Mouse (Mus musculus): ENCODE measurements around the gene Gimap7. TPM values are rescaled to one million over a fixed set of nuclear protein-coding genes. Genes with fewer than 3 reads are reported as not detected.

Gene Gimap7
- 0.59 and 0.65 TPM in 2 replicates for polyA plus RNA-seq (2015; fragmentation: Nextera tagmentation; extraction: Ambion mirVana)

GRCm38 (mm10) chr6:48718455-48718854 is at the start of gene Gimap7, which contains the start of gene Gm28053:
Gimap7 (plus strand) TSS chr6:48718621.
Gm28053 (plus strand) TSS chr6:48718607.
- Histone ChIP-seq H3K27ac (ENCODE audit: low read depth) (no peak within 1 kb of the TSS), H3K4me2 (ENCODE audit: low read depth, low read length) (no peak within 1 kb of the TSS), H3K27me3 (ENCODE audit: insufficient read depth, low read length) (no peaks in the 10 kb centered on the region), H3K9me3 (ENCODE audit: low read length) (no peaks in the 10 kb centered on the region), H3K36me3 (replicated peaks; ENCODE audit: insufficient read depth, low read length) (no peaks in the 10 kb centered on the region), H3K4me1 (ENCODE audit: insufficient read depth) (no peaks in the 10 kb centered on the region), H3K4me3 (ENCODE audit: low read depth, low read length) (no peak within 1 kb of the TSS), H3K9ac (replicated peaks) (no peak within 1 kb of the TSS)
- 48% methylated on average over 2 of the region's 2 CpGs for WGBS (ENCODE audit: insufficient replicate concordance)
- ATAC-seq (no peak), DNase-seq (no peak)
- TF ChIP-seq CTCF (IDR thresholded peaks at IDR 0.05; ENCODE audit: low read depth) (no peak), EP300 (IDR thresholded peaks at IDR 0.05; ENCODE audit: low read depth) (no peak)

DNA sequence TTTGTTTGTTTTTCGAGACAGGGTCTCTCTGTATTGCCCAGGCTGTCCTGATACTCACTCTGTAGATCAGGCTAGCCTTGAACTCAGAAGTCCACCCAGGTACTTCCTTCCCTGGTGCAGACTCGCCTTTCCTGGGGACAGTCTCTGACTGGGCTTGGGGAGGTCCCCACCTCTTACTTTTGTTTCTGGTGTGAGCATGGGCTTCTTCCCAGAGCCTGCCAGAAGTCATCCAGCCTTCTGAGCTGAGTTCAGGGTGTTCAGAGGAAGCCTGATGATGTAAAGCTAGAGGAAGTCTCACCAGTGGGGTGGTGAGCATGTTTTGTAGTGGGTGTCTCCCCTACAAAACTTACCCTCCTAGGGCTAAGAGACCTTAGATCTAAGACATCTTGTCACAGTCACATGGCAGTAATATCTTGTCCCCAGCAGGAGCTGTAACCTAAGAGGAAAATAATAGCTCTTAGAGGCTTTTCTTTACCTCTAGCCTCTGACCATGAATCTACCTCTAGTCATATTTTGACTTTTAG is 48.9 kb upstream of the Gimap7 start:
- H3K36me3 ChIP-seq (replicated peaks; ENCODE audit: insufficient read depth, low read length): no peaks in the 10 kb centered on the region
- no peaks in the 10 kb centered on the region for H3K9me3 ChIP-seq (ENCODE audit: low read length)
- DNase-seq (peak; percentile 8), ATAC-seq (no peak)
- H3K27ac ChIP-seq (ENCODE audit: low read depth): no peak overlapping the region
- no peaks in the 10 kb centered on the region for H3K27me3 ChIP-seq (ENCODE audit: insufficient read depth, low read length)
- no peak overlapping the region for H3K4me2 ChIP-seq (ENCODE audit: low read depth, low read length)
- no peak overlapping the region for H3K4me3 ChIP-seq (ENCODE audit: low read depth, low read length)
- WGBS (ENCODE audit: insufficient replicate concordance): 69% methylated on average over 2 of the region's 2 CpGs
- no peak overlapping the region for H3K9ac ChIP-seq (replicated peaks)
- peaks cover 15% of the 10 kb centered on the region for H3K4me1 ChIP-seq (ENCODE audit: insufficient read depth)
- TF ChIP-seq EP300 (IDR thresholded peaks at IDR 0.05; ENCODE audit: low read depth): no peak
- no peak for TF ChIP-seq CTCF (IDR thresholded peaks at IDR 0.05; ENCODE audit: low read depth)

GRCm38 (mm10) chr6:48674291-48675058 is 43.9 kb upstream of the Gimap7 start:
- Histone ChIP-seq H3K27ac (ENCODE audit: low read depth) (0 out of 2 replicates have a peak overlapping the region, but pooled peaks have one; percentile 19), H3K9me3 (ENCODE audit: low read length) (no peaks in the 10 kb centered on the region), H3K4me2 (ENCODE audit: low read depth, low read length) (no peak overlapping the region), H3K9ac (replicated peaks) (no peak overlapping the region), H3K27me3 (ENCODE audit: insufficient read depth, low read length) (no peaks in the 10 kb centered on the region), H3K4me1 (ENCODE audit: insufficient read depth) (peaks cover 15% of the 10 kb centered on the region), H3K36me3 (replicated peaks; ENCODE audit: insufficient read depth, low read length) (no peaks in the 10 kb centered on the region; the same call in 1 of the 2 replicates), H3K4me3 (ENCODE audit: low read depth, low read length) (no peak overlapping the region)
- ATAC-seq (no peak), DNase-seq (peak; percentile 11)
- TF ChIP-seq CTCF (IDR thresholded peaks at IDR 0.05; ENCODE audit: low read depth) (no peak), EP300 (IDR thresholded peaks at IDR 0.05; ENCODE audit: low read depth) (no peak)
- 89% methylated on average over 9 of the region's 9 CpGs for WGBS (ENCODE audit: insufficient replicate concordance)

DNA sequence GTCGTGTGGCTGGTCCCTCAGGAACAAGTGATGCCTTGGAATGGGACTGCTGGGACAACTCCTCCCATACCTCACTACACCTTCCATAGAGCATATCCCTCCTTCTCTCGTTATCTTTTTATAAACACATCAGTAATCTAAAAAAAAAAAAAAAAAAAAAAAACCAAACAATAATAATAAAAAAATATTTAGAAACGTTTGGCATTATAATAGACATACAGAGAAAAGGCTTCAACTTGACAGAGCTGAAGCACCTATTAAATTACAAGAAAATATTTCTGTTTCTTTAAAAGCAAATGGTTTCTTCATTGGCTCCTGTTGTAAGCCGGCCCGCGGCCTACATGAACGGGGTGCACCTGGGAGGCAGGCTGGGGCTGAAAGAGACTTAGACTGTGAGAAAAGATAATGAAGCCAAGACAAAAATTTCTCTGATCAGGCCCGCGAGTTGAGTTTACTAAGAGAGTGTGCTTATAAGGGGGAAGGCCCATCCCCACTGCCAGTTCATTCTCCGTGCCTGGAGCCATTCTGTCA is 43.0 kb upstream of the Gimap7 start:
- peak overlapping the region; percentile 28 for H3K9ac ChIP-seq (replicated peaks)
- no peaks in the 10 kb centered on the region; the same call in 1 of the 2 replicates for H3K36me3 ChIP-seq (replicated peaks; ENCODE audit: insufficient read depth, low read length)
- no peak for TF ChIP-seq CTCF (IDR thresholded peaks at IDR 0.05; ENCODE audit: low read depth)
- no peak for TF ChIP-seq EP300 (IDR thresholded peaks at IDR 0.05; ENCODE audit: low read depth)
- 27% methylated on average over 10 of the region's 10 CpGs for WGBS (ENCODE audit: insufficient replicate concordance)
- peak overlapping the region; percentile 57 for H3K4me3 ChIP-seq (ENCODE audit: low read depth, low read length)
- DNase-seq: no peak
- ATAC-seq: peak; percentile 44; the same call in 1 of the 2 replicates
- peaks cover 15% of the 10 kb centered on the region for H3K4me1 ChIP-seq (ENCODE audit: insufficient read depth)
- no peaks in the 10 kb centered on the region for H3K9me3 ChIP-seq (ENCODE audit: low read length)
- H3K27me3 ChIP-seq (ENCODE audit: insufficient read depth, low read length): no peaks in the 10 kb centered on the region
- peak overlapping the region; percentile 73 for H3K27ac ChIP-seq (ENCODE audit: low read depth)
- H3K4me2 ChIP-seq (ENCODE audit: low read depth, low read length): peak overlapping the region; percentile 80

DNA sequence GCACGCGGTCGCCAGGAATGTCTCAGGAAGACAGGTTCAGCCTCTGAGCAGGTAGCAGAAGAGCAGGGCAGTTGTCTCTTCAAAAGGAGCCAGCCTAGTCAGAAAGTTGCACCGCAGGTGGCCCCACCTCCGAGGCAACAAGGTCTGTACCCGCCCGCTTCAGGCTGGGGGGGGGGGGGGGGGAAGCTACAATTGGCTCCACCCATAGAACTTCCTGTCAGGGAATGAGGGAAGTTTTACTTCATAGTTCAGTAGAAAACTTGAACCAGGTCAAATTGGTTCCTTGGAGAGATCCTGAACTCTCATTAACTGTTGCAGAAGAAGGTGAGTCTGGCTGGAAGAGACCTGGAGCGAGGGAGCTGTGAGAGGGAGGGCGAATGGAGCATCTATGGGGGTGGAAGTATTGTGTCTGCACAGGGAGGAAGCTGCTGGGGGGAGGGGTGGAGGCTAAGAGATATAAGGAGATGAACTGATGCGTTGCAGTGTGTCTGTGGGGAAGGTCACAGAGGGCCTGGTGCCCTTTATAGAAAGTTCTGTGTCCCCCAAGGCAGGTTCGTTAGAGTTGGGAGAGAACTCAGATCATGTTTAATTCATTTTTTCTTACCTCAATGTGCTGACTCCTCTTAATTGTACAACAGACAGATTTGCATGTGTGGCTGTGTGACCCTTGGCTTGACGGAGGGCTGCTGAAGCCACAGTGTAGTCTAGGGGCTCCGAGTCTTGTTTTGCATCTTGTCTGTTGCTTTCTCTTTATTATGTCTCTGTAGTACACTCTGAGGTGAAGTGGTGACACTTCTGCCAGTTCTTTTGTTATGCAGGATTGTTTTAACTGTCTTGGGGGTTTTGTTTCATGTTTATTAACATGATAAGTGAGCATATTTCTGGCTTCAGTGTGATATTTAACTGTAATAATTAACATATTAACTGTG is 42.2 kb upstream of the Gimap7 start, which contains the start of gene Gimap9:
Gimap9 (plus strand) TSS at position 199 of the 929 bp plus-strand sequence.
- 5% methylated on average over 13 of the region's 13 CpGs for WGBS (ENCODE audit: insufficient replicate concordance)
- peak within 1 kb of the TSS; percentile 80 for H3K4me2 ChIP-seq (ENCODE audit: low read depth, low read length)
- no peaks in the 10 kb centered on the region for H3K27me3 ChIP-seq (ENCODE audit: insufficient read depth, low read length)
- ATAC-seq (peak; percentile 87), DNase-seq (peak; percentile 82)
- no peaks in the 10 kb centered on the region for H3K9me3 ChIP-seq (ENCODE audit: low read length)
- no peak for TF ChIP-seq CTCF (IDR thresholded peaks at IDR 0.05; ENCODE audit: low read depth)
- no peak for TF ChIP-seq EP300 (IDR thresholded peaks at IDR 0.05; ENCODE audit: low read depth)
- H3K27ac ChIP-seq (ENCODE audit: low read depth): peak within 1 kb of the TSS; percentile 73
- H3K4me1 ChIP-seq (ENCODE audit: insufficient read depth): peaks cover 15% of the 10 kb centered on the region
- peak within 1 kb of the TSS; percentile 57 for H3K4me3 ChIP-seq (ENCODE audit: low read depth, low read length)
- peak within 1 kb of the TSS; percentile 28 for H3K9ac ChIP-seq (replicated peaks)
- H3K36me3 ChIP-seq (replicated peaks; ENCODE audit: insufficient read depth, low read length): no peaks in the 10 kb centered on the region; the same call in 1 of the 2 replicates
